Mouse (Mus musculus): ENCODE results near the gene B3gnt7. TPM values are rescaled to one million over a fixed set of nuclear protein-coding genes. Genes with fewer than 3 reads are reported as not detected.

The B3gnt7 gene
- total RNA-seq, 2 experiments from 2014 or later = 0.83 to 1.1 TPM

- peak; percentile 50 for ATAC-seq (replicated peaks; ENCODE audit: poor library complexity)
Measured at GRCm38 (mm10) chr1:86343969-86344861, 41.6 kb downstream of the B3gnt7 start.

DNA sequence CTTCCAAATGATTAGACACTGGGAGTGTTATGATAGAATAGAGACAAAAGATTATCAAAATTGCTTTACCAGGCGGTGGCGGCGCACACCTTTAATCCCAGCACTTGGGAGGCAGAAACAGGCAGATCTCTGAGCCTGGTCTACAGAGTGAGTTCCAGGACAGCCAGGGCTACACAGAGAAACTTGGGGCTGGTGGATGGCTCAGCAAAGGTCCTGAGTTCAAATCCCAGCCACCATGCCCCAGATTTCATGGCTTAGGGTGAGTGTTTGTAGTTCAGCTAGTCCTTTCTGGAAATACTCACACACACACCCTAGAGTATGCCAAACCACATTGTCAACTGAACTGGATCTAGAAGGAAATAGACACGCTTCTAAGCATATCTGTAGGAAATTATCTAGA, 42.4 kb downstream of the B3gnt7 start:
- no peak for ATAC-seq (replicated peaks; ENCODE audit: poor library complexity)

- no peak for ATAC-seq (replicated peaks; ENCODE audit: poor library complexity)
Measured at GRCm38 (mm10) chr1:86345956-86346355, 43.3 kb downstream of the B3gnt7 start.

DNA sequence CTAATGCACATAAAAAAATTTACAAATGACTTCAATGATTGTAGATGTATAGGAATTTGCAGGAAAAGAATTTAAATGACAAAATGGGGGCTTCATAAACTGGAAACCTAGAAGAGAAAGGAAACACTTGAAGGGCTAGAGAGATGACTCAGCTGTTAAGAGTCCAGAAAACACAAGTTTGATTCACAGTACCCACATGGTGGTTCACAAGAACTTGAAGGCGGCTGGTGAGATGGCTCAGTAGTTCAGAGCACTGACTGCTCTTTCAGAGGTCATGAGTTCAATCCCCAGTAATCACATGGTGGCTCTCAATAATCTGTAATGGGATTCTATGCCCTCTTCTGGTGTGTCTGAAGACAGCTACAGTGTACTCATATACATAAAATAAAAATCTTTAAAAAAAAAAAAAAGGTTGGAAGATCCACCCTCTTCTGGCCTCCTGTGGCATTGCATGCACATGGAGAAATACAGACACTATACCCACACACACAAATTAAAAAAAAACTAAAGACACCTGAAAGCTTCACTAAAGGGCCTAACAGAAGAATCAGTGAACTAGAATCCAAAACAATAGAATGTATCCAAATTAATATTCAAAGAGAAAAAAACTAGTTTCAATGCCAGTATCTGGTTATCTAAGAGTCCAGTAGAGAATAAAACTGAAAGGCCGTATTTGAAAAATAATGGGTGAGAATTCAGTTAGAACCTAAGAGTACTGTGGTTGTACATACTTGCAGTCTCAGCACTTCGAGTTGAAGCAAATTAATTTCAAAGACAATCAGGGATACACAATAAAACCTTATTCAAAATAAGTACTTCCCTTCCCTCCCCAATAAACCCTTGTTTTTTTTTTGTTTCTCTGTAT, 44.5 kb downstream of the B3gnt7 start:
- peak; percentile 21; the same call in 1 of the 2 replicates for ATAC-seq (replicated peaks; ENCODE audit: poor library complexity)

GRCm38 (mm10) chr1:86347716-86348045, 45.0 kb downstream of the B3gnt7 start:
- no peak for ATAC-seq (replicated peaks; ENCODE audit: poor library complexity)

DNA sequence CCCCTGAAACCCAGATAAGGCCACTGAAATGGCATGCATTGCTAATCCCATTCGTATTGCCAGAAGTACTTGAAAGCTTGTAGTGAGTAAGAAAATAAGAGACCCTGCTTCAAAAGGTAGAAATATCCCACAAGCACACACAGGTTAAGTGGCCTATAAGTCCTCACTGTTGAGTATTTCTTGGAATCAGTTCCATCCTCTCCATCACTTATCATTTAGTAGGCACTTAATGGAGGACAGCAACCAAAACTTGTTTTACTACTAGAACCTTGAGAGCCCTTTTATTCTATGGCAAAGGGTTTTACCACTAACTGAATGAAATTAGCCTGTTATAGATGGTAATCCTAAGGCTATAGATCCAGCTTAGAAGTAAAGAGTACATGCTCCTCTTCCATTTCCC, 45.5 kb downstream of the B3gnt7 start:
- no peak for ATAC-seq (replicated peaks; ENCODE audit: poor library complexity)

GRCm38 (mm10) chr1:86348801-86349200, 46.2 kb downstream of the B3gnt7 start:
- no peak for ATAC-seq (replicated peaks; ENCODE audit: poor library complexity)

DNA sequence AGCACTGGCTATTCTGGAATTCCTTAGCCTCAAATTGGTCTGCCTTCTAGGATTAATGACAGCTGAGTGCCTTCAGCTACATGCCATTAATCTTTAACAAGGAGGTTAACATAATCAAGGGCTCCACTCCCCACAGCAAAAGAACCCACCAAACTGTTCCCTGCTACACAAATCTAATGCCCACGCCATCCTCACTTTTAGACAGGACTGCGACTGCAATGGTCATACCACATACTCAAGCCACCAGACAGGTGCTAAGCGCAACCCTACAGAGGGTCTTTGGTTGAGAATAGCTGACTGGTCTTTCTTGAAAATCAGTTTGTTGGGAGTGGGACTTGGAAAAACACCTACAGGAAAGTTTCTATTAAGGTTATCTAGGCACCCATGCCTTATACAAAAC, 46.6 kb downstream of the B3gnt7 start:
- ATAC-seq (replicated peaks; ENCODE audit: poor library complexity) = no peak

GRCm38 (mm10) chr1:86349696-86350095, 47.1 kb downstream of the B3gnt7 start:
- no peak for ATAC-seq (replicated peaks; ENCODE audit: poor library complexity)

- no peak for ATAC-seq (replicated peaks; ENCODE audit: poor library complexity)
Measured at GRCm38 (mm10) chr1:86350576-86350975, 47.9 kb downstream of the B3gnt7 start.

- ATAC-seq (replicated peaks; ENCODE audit: poor library complexity) = no peak
Measured at GRCm38 (mm10) chr1:86354186-86354585, 51.6 kb downstream of the B3gnt7 start.

Other genes starting within 250 kb of the B3gnt7 start
- 94.8 and 129 TPM in 2 replicates for gene Psmd1, start 238.4 kb upstream of the B3gnt7 start, total RNA-seq (2015)
- 156 and 166 TPM in 2 replicates for gene Psmd1, start 238.4 kb upstream of the B3gnt7 start, total RNA-seq (2017)
- not detected in 2 replicates for gene Htr2b, start 190.9 kb upstream of the B3gnt7 start, total RNA-seq (2015)
- gene Htr2b, start 190.9 kb upstream of the B3gnt7 start, total RNA-seq (2017) = not detected in 2 replicates
- 4.0 and 10.6 TPM in 2 replicates for gene Gm21972, start 169.2 kb upstream of the B3gnt7 start, total RNA-seq (2015)
- 9.4 TPM in 1 of 2 replicates, not detected in the other for gene Gm21972, start 169.2 kb upstream of the B3gnt7 start, total RNA-seq (2017)
- 3.2 and 5.0 TPM in 2 replicates for gene Armc9, start 148.1 kb upstream of the B3gnt7 start, total RNA-seq (2015)
- gene Armc9, start 148.1 kb upstream of the B3gnt7 start, total RNA-seq (2017) = 5.8 and 11.5 TPM in 2 replicates
- 728 and 799 TPM in 2 replicates for gene Ncl, start 56.6 kb downstream of the B3gnt7 start, total RNA-seq (2015)
- gene Ncl, start 56.6 kb downstream of the B3gnt7 start, total RNA-seq (2017) = 665 and 1,023 TPM in 2 replicates
- 1.0 TPM in 1 of 2 replicates, not detected in the other for gene Nmur1, start 123.4 kb downstream of the B3gnt7 start, total RNA-seq (2015)
- gene Nmur1, start 123.4 kb downstream of the B3gnt7 start, total RNA-seq (2017) = not detected in 2 replicates
- not detected in 2 replicates for gene Tex44, start 123.5 kb downstream of the B3gnt7 start, total RNA-seq (2015)
- not detected in 2 replicates for gene Tex44, start 123.5 kb downstream of the B3gnt7 start, total RNA-seq (2017)
- gene Ptma, start 223.9 kb downstream of the B3gnt7 start, total RNA-seq (2015) = 6,310 and 6,455 TPM in 2 replicates
- 6,827 and 7,265 TPM in 2 replicates for gene Ptma, start 223.9 kb downstream of the B3gnt7 start, total RNA-seq (2017)